Comparison of ENCODE assay signal across 8 mouse cellular contexts in genomic region chr5:37147536-37147935, GRCm38 (mm10).
DNase-seq lines count a peak whose midpoint lies in the region; ATAC-seq lines count a peak whose summit lies in the region.

No protein-coding gene starts in this region.

- ATAC-seq in monocyte, adult 5-6 weeks (replicated peaks; ENCODE audit: insufficient number of reproducible peaks, low FRiP score, low TSS enrichment, poor library complexity, severe bottlenecking) = no peak

- peak; percentile 36 for DNase-seq in kidney, adult 18-20 months
- DNase-seq in kidney, adult 11 months = no peak
- DNase-seq in ES-CJ7 (ENCODE audit: low read depth, low spot score) = peak; percentile 69
- peak; percentile 69 for DNase-seq in brain, adult 2 months (ENCODE audit: low read depth, low spot score)
- DNase-seq in forelimb bud, embryonic 11.5 days (ENCODE audit: low read depth, low spot score) = peak; percentile 41
- DNase-seq in left cerebral cortex, postnatal 36 days (ENCODE audit: low spot score in 2 of 2) = peak; percentile 45 to 46
- peak; percentile 36 for DNase-seq in retina, adult 2 months (ENCODE audit: low read depth, low spot score)

- intact Hi-C loops in left cerebral cortex, postnatal 36 days (cut with DNase I) = no loop called here
